Mouse (Mus musculus): ENCODE results near the gene Wnt3. TPM values are rescaled to one million over a fixed set of nuclear protein-coding genes. Genes with fewer than 3 reads are reported as not detected.
A peak's percentile ranks its signal among the peaks of the same experiment; 100 is the strongest.

Wnt3 gene
- polyA plus RNA-seq (2014; fragmentation: Nextera tagmentation; extraction: Ambion mirVana), result 4.0 and 6.3 TPM in 2 replicates

DNA sequence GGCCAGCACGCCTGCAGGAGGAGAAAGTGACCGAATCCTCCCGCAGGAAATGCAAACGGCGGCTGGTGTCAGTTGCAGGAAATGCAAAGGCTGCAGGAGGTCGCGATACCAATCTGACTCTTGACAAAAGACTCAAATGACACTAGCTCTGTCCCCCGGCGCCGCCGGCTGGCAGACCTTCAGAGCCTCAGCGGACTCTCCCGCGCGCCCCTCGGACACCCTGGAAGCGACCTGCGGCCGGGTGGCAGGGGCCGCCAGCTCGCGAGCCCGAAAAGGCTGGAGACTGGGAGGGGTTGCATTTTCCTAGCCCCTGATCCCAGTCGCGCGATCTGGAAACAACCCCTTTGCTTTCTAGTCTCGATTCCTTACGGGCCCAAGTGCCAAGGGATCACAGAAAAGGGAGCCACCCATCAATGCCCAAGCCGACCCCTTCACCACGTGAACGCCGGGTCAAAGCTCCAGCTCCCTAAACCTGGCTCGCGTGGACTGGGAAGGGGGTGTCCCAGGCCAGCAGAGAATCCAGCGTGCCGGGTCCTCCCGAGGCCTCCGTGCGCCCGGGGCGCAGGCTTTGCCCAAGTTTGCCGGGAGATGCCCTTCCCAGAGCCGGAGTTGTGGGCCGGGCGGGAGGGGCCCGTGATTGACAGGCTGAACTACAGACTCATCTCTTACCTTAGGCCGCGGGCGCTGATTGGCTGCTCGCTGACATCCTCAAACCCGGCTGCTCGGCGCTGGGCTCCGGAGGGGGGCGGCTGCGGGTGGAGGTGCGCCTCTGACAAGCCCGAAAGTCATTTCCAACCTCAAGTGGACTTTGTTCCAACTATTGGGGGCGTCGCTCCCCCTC lies at the start of gene Wnt3:
Gene Wnt3 (plus strand): TSS at position 764 of the 841 bp plus-strand sequence.
- H3K36me3 ChIP-seq (ENCODE audit: control insufficient read depth, insufficient read depth, low read length), result no peaks in the 10 kb centered on the region
- peak within 1 kb of the TSS; percentile 63 for H3K4me2 ChIP-seq (ENCODE audit: low read depth, low read length)
- peaks cover 81% of the 10 kb centered on the region for H3K27me3 ChIP-seq (replicated peaks; ENCODE audit: control insufficient read depth, insufficient read depth, low read length)
- DNase-seq (ENCODE audit: low spot score), result peak; percentile 61
- WGBS, result 0% methylated on average over 45 of the region's 60 CpGs
- peaks cover 11% of the 10 kb centered on the region; the same call in 1 of the 2 replicates for H3K4me1 ChIP-seq (ENCODE audit: control insufficient read depth, insufficient read depth, low read length)
- ATAC-seq (ENCODE audit: low read depth), result no peak
- H3K27ac ChIP-seq (replicated peaks; ENCODE audit: low read depth, low read length), result no peak within 1 kb of the TSS
- no peaks in the 10 kb centered on the region for H3K9me3 ChIP-seq (ENCODE audit: control insufficient read depth, low read length)
- H3K9ac ChIP-seq (ENCODE audit: low read depth, low read length), result peak within 1 kb of the TSS; percentile 19; the same call in 1 of the 2 replicates
- peak within 1 kb of the TSS; percentile 39 for H3K4me3 ChIP-seq (ENCODE audit: low read depth, low read length)

DNA sequence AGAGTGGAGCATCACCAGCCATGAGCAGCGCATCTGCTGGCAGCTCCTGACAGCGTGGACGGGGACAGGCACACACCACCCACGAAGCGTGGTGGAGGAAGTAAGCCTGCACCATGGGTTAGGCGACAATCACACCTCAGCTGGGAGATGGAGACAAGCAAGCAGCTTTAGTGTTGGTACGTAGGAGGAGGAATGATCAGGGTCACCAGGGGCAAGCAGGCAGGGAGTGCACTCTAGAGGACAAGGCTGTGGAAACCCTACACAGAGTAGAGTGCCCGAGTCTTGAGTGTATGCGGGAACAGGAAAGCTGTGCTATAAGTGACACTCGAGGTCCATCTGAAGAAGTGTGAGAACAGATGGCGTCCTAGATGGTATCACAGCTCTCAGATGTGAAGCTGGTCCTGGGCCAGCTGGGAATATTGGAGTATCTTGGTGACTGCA lies 49.6 kb upstream of the Wnt3 start:
- Histone ChIP-seq H3K9ac (ENCODE audit: low read depth, low read length) (no peak overlapping the region), H3K36me3 (ENCODE audit: control insufficient read depth, insufficient read depth, low read length) (no peaks in the 10 kb centered on the region), H3K27me3 (replicated peaks; ENCODE audit: control insufficient read depth, insufficient read depth, low read length) (no peaks in the 10 kb centered on the region), H3K27ac (replicated peaks; ENCODE audit: low read depth, low read length) (no peak overlapping the region), H3K4me1 (ENCODE audit: control insufficient read depth, insufficient read depth, low read length) (peaks cover 8% of the 10 kb centered on the region; the same call in 1 of the 2 replicates), H3K4me2 (ENCODE audit: low read depth, low read length) (no peak overlapping the region), H3K4me3 (ENCODE audit: low read depth, low read length) (no peak overlapping the region), H3K9me3 (ENCODE audit: control insufficient read depth, low read length) (no peaks in the 10 kb centered on the region)
- ATAC-seq (ENCODE audit: low read depth) (no peak), DNase-seq (ENCODE audit: low spot score) (no peak)
- 75% methylated on average over 11 of the region's 11 CpGs for WGBS

DNA sequence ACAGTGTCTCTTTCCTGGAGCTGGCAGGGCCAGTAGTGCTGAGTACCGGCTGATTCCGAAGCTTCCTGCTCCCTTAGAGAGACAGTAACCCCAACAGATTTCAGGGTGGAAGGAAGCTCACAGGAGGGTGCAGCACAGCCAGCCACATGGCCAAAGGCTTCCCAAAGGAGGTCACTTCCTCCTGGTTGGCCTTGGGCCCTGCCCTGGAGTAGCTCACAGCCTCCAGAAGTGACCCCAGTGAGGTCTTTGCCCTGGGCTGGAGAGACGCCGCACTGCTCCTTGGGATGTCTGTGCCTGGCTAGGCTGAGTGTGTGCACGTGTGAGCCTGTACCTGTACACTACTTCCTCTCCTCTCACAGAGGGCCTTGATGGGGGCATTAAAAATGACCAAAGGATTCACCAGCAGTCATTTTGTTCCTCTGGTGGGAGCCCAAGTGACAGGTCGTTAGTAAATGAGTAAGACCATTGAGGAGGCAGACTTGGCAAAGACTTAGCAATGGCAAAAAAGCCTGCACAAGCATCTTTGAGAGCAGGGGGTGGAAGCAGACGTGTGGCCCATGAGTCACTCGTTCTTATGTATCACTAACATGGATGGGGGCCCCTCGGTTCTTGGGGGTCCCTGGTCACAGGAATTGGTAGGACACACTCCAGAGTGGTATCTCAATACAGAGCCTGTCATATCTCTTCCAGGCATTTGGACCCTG lies 44.5 kb upstream of the Wnt3 start:
- H3K4me1 ChIP-seq (ENCODE audit: control insufficient read depth, insufficient read depth, low read length), result no peaks in the 10 kb centered on the region
- no peak overlapping the region for H3K9ac ChIP-seq (ENCODE audit: low read depth, low read length)
- no peaks in the 10 kb centered on the region for H3K36me3 ChIP-seq (ENCODE audit: control insufficient read depth, insufficient read depth, low read length)
- no peak overlapping the region for H3K4me3 ChIP-seq (ENCODE audit: low read depth, low read length)
- no peaks in the 10 kb centered on the region for H3K27me3 ChIP-seq (replicated peaks; ENCODE audit: control insufficient read depth, insufficient read depth, low read length)
- H3K9me3 ChIP-seq (ENCODE audit: control insufficient read depth, low read length), result no peaks in the 10 kb centered on the region
- no peak for ATAC-seq (ENCODE audit: low read depth)
- WGBS, result 58% methylated on average over 9 of the region's 9 CpGs
- no peak for DNase-seq (ENCODE audit: low spot score)
- no peak overlapping the region for H3K4me2 ChIP-seq (ENCODE audit: low read depth, low read length)
- H3K27ac ChIP-seq (replicated peaks; ENCODE audit: low read depth, low read length), result no peak overlapping the region

DNA sequence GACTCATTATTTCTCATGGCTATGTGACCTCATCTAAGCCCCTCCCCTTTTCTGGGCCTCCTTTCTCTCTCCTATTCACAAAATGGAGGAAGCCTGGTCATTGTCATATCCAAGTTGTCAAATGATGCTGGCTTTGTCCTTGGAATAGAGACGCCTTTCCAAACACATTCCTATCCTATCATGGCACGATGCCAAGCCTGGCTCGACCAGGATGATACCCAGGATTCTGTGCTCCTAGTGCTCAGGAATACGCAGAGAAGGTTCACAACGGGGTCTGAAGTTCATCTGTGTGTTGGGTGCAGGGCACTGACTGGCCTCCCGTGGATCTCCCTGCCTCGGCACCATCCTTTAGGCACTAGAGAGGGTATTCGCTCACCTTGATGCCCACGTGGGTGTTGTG lies 42.4 kb upstream of the Wnt3 start:
- DNase-seq (ENCODE audit: low spot score), result no peak
- no peak for ATAC-seq (ENCODE audit: low read depth)
- 80% methylated on average over 9 of the region's 9 CpGs for WGBS

DNA sequence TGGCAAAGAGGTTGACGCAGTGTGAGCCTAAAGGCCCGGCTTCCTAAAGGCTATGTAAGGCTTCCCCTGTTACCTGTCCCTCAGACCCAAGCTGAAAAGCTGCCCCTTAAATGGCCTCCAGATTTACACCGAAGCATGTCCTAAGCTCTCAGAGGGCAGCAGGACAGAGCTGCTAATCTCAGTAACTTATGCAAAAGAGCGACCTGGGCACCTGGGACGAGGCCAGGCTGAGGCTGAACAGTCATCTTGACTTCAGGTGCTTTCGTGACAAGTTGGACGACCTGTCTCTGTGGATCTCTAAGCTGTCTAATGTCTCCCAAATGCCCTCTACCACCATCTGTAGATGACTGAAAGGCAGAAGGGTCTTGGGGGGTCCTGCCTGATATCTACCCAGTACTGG lies 41.6 kb upstream of the Wnt3 start:
- H3K4me3 ChIP-seq (ENCODE audit: low read depth, low read length), result no peak overlapping the region
- H3K9me3 ChIP-seq (ENCODE audit: control insufficient read depth, low read length), result no peaks in the 10 kb centered on the region
- no peak overlapping the region for H3K27ac ChIP-seq (replicated peaks; ENCODE audit: low read depth, low read length)
- DNase-seq (ENCODE audit: low spot score) (no peak), ATAC-seq (ENCODE audit: low read depth) (no peak)
- H3K36me3 ChIP-seq (ENCODE audit: control insufficient read depth, insufficient read depth, low read length), result no peaks in the 10 kb centered on the region
- H3K4me1 ChIP-seq (ENCODE audit: control insufficient read depth, insufficient read depth, low read length), result no peaks in the 10 kb centered on the region
- no peak overlapping the region for H3K4me2 ChIP-seq (ENCODE audit: low read depth, low read length)
- H3K9ac ChIP-seq (ENCODE audit: low read depth, low read length), result no peak overlapping the region
- 85% methylated on average over 7 of the region's 7 CpGs for WGBS
- H3K27me3 ChIP-seq (replicated peaks; ENCODE audit: control insufficient read depth, insufficient read depth, low read length), result no peaks in the 10 kb centered on the region

More for the DNA sequence above, 42.4 kb upstream of the Wnt3 start:
- Histone ChIP-seq H3K27ac (replicated peaks; ENCODE audit: low read depth, low read length) (no peak overlapping the region), H3K9me3 (ENCODE audit: control insufficient read depth, low read length) (no peaks in the 10 kb centered on the region), H3K27me3 (replicated peaks; ENCODE audit: control insufficient read depth, insufficient read depth, low read length) (no peaks in the 10 kb centered on the region), H3K4me3 (ENCODE audit: low read depth, low read length) (no peak overlapping the region), H3K36me3 (ENCODE audit: control insufficient read depth, insufficient read depth, low read length) (no peaks in the 10 kb centered on the region), H3K4me2 (ENCODE audit: low read depth, low read length) (no peak overlapping the region), H3K4me1 (ENCODE audit: control insufficient read depth, insufficient read depth, low read length) (no peaks in the 10 kb centered on the region), H3K9ac (ENCODE audit: low read depth, low read length) (no peak overlapping the region)

DNA sequence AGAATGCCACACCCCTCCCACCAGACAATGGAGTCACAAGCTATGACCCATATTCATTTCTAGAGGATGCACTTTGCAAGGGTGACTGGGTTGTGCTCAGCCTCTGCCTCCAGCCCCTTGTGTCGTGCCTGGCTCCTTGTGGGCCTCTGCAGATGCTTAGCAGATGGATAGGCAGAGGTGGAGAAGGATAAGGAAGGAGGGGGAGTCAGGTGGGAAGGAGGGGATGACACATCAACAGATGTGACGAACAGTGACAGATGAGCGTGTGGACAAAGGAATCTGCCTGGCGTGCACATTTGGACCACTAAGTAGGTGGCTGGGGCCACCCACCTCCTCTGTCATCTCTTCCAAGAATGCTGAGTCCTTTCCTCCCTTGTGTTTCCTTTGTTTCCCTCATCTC lies 40.9 kb upstream of the Wnt3 start:
- no peaks in the 10 kb centered on the region for H3K27me3 ChIP-seq (replicated peaks; ENCODE audit: control insufficient read depth, insufficient read depth, low read length)
- no peaks in the 10 kb centered on the region for H3K36me3 ChIP-seq (ENCODE audit: control insufficient read depth, insufficient read depth, low read length)
- no peak overlapping the region for H3K27ac ChIP-seq (replicated peaks; ENCODE audit: low read depth, low read length)
- DNase-seq (ENCODE audit: low spot score) (no peak), ATAC-seq (ENCODE audit: low read depth) (no peak)
- 65% methylated on average over 4 of the region's 4 CpGs for WGBS
- H3K4me1 ChIP-seq (ENCODE audit: control insufficient read depth, insufficient read depth, low read length), result no peaks in the 10 kb centered on the region
- no peak overlapping the region for H3K4me3 ChIP-seq (ENCODE audit: low read depth, low read length)
- H3K4me2 ChIP-seq (ENCODE audit: low read depth, low read length), result no peak overlapping the region
- H3K9me3 ChIP-seq (ENCODE audit: control insufficient read depth, low read length), result no peaks in the 10 kb centered on the region
- no peak overlapping the region for H3K9ac ChIP-seq (ENCODE audit: low read depth, low read length)

DNA sequence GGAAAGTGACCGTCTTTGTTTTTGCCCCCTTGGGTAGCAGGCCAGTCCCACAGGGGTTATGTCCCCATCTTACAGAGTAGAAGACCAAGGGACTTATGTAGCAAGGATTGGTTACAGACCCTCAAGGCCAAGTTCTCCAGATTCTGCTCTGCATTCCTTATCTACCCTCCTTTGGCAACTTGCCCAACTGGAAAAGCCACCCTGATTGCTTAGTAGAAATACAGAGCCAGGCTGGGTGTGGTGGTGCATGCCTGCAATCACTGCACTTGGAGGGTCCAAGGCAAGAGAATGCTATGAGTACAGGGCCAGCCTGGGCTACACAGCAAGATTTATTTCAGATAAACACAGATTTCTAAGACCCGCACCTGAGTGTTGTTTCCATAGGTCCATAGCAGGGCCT lies 40.0 kb upstream of the Wnt3 start:
- Histone ChIP-seq H3K36me3 (ENCODE audit: control insufficient read depth, insufficient read depth, low read length) (no peaks in the 10 kb centered on the region), H3K9me3 (ENCODE audit: control insufficient read depth, low read length) (no peaks in the 10 kb centered on the region), H3K4me2 (ENCODE audit: low read depth, low read length) (no peak overlapping the region), H3K4me3 (ENCODE audit: low read depth, low read length) (no peak overlapping the region), H3K4me1 (ENCODE audit: control insufficient read depth, insufficient read depth, low read length) (no peaks in the 10 kb centered on the region), H3K27ac (replicated peaks; ENCODE audit: low read depth, low read length) (no peak overlapping the region), H3K27me3 (replicated peaks; ENCODE audit: control insufficient read depth, insufficient read depth, low read length) (no peaks in the 10 kb centered on the region), H3K9ac (ENCODE audit: low read depth, low read length) (no peak overlapping the region)
- peak; percentile 56 for DNase-seq (ENCODE audit: low spot score)
- ATAC-seq (ENCODE audit: low read depth), result no peak
- 87% methylated on average over 2 of the region's 2 CpGs for WGBS

DNA sequence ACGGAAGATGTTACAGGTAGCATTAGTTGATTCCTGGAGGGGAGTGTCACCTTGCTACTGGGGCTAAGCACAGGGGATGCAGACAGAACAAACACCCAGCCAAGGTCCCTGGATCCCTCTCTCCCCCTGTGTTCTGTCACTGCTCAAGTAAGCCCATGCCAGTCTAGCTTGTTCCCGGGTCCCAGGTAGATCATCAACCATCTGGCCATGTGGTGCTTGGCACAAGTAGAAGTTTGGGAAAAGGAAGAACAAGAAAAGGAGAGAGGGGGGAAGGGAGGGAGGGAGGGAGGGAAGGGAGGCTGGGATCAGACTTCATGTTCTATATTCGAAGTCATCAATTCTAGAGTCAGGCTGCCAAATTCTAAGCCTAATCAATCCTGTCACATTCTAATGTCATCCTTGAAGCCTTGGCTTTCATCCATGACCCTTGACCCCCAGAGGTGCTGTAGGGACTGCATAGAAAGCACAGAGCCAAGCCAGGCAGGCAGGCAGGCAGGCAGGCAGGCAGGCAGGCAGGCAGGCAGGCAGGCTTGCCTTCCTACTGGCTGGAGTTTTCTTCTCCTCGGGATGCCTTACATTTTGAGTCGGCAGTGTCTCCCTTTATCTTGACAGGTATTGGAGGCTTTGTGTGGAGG lies 39.4 kb upstream of the Wnt3 start:
- Histone ChIP-seq H3K4me3 (ENCODE audit: low read depth, low read length) (no peak overlapping the region), H3K27ac (replicated peaks; ENCODE audit: low read depth, low read length) (no peak overlapping the region), H3K27me3 (replicated peaks; ENCODE audit: control insufficient read depth, insufficient read depth, low read length) (no peaks in the 10 kb centered on the region), H3K9ac (ENCODE audit: low read depth, low read length) (no peak overlapping the region), H3K4me2 (ENCODE audit: low read depth, low read length) (no peak overlapping the region), H3K4me1 (ENCODE audit: control insufficient read depth, insufficient read depth, low read length) (no peaks in the 10 kb centered on the region), H3K36me3 (ENCODE audit: control insufficient read depth, insufficient read depth, low read length) (no peaks in the 10 kb centered on the region), H3K9me3 (ENCODE audit: control insufficient read depth, low read length) (no peaks in the 10 kb centered on the region)
- WGBS, result 60% methylated on average over 5 of the region's 5 CpGs
- no peak for DNase-seq (ENCODE audit: low spot score)
- ATAC-seq (ENCODE audit: low read depth), result no peak

All from embryonic facial prominence, embryonic 14.5 days (tissue).